Mouse (Mus musculus): ENCODE results near the gene Sod1. TPM values are rescaled to one million over a fixed set of nuclear protein-coding genes. Genes with fewer than 3 reads are reported as not detected.
A peak's percentile ranks its signal among the peaks of the same experiment; 100 is the strongest.

The Sod1 gene
- total and polyA plus RNA-seq, 2 experiments: 1,360 to 1,719 TPM

- Histone ChIP-seq H3K36me3 (ENCODE audit: control insufficient read depth, insufficient read depth, low read length) (no peaks in the 10 kb centered on the region), H3K9ac (ENCODE audit: low read depth, low read length) (no peak overlapping the region), H3K4me3 (ENCODE audit: insufficient read depth, low read depth, low read length) (no peak overlapping the region), H3K79me2 (ENCODE audit: control insufficient read depth, insufficient read depth, low read length) (no peaks in the 10 kb centered on the region), H3K27me3 (ENCODE audit: control insufficient read depth, insufficient read depth, low read length) (no peaks in the 10 kb centered on the region), H3K27ac (replicated peaks; ENCODE audit: insufficient read depth, low read depth, low read length) (no peak overlapping the region), H3K4me1 (ENCODE audit: control insufficient read depth, insufficient read depth, low read length) (no peaks in the 10 kb centered on the region)
- 70% methylated on average over 6 of the region's 6 CpGs for WGBS
- no peak for DNase-seq (ENCODE audit: extremely low read depth, low read depth, low spot score)
- TF ChIP-seq POLR2A (IDR thresholded peaks at IDR 0.05; ENCODE audit: extremely low read depth, insufficient read depth, low read length) (no peak), CTCF (IDR thresholded peaks at IDR 0.05; ENCODE audit: low read depth, low read length) (no peak)
Measured at GRCm38 (mm10) chr16:90180975-90181374, 39.6 kb upstream of the Sod1 start.

- 82% methylated on average over 8 of the region's 8 CpGs for WGBS
- no peak for TF ChIP-seq POLR2A (IDR thresholded peaks at IDR 0.05; ENCODE audit: extremely low read depth, insufficient read depth, low read length)
- TF ChIP-seq CTCF (IDR thresholded peaks at IDR 0.05; ENCODE audit: low read depth, low read length): no peak
- no peaks in the 10 kb centered on the region for H3K36me3 ChIP-seq (ENCODE audit: control insufficient read depth, insufficient read depth, low read length)
- no peak overlapping the region for H3K4me3 ChIP-seq (ENCODE audit: insufficient read depth, low read depth, low read length)
- H3K4me1 ChIP-seq (ENCODE audit: control insufficient read depth, insufficient read depth, low read length): no peaks in the 10 kb centered on the region
- H3K9ac ChIP-seq (ENCODE audit: low read depth, low read length): no peak overlapping the region
- H3K27me3 ChIP-seq (ENCODE audit: control insufficient read depth, insufficient read depth, low read length): no peaks in the 10 kb centered on the region
- no peak for DNase-seq (ENCODE audit: extremely low read depth, low read depth, low spot score)
- H3K27ac ChIP-seq (replicated peaks; ENCODE audit: insufficient read depth, low read depth, low read length): no peak overlapping the region
- H3K79me2 ChIP-seq (ENCODE audit: control insufficient read depth, insufficient read depth, low read length): no peaks in the 10 kb centered on the region
Measured at GRCm38 (mm10) chr16:90181673-90182072, 38.9 kb upstream of the Sod1 start.

GRCm38 (mm10) chr16:90184135-90184534 lies 36.4 kb upstream of the Sod1 start:
- H3K4me1 ChIP-seq (ENCODE audit: control insufficient read depth, insufficient read depth, low read length): peaks cover 3% of the 10 kb centered on the region
- TF ChIP-seq POLR2A (IDR thresholded peaks at IDR 0.05; ENCODE audit: extremely low read depth, insufficient read depth, low read length): no peak
- no peak for TF ChIP-seq CTCF (IDR thresholded peaks at IDR 0.05; ENCODE audit: low read depth, low read length)
- H3K27me3 ChIP-seq (ENCODE audit: control insufficient read depth, insufficient read depth, low read length): no peaks in the 10 kb centered on the region
- H3K27ac ChIP-seq (replicated peaks; ENCODE audit: insufficient read depth, low read depth, low read length): no peak overlapping the region
- no peaks in the 10 kb centered on the region for H3K36me3 ChIP-seq (ENCODE audit: control insufficient read depth, insufficient read depth, low read length)
- no peak overlapping the region for H3K9ac ChIP-seq (ENCODE audit: low read depth, low read length)
- no peak for DNase-seq (ENCODE audit: extremely low read depth, low read depth, low spot score)
- 72% methylated on average over 6 of the region's 6 CpGs for WGBS
- no peaks in the 10 kb centered on the region for H3K79me2 ChIP-seq (ENCODE audit: control insufficient read depth, insufficient read depth, low read length)
- H3K4me3 ChIP-seq (ENCODE audit: insufficient read depth, low read depth, low read length): no peak overlapping the region

- Histone ChIP-seq H3K4me1 (ENCODE audit: control insufficient read depth, insufficient read depth, low read length) (peaks cover 3% of the 10 kb centered on the region), H3K27me3 (ENCODE audit: control insufficient read depth, insufficient read depth, low read length) (no peaks in the 10 kb centered on the region), H3K36me3 (ENCODE audit: control insufficient read depth, insufficient read depth, low read length) (no peaks in the 10 kb centered on the region), H3K4me3 (ENCODE audit: insufficient read depth, low read depth, low read length) (no peak overlapping the region), H3K27ac (replicated peaks; ENCODE audit: insufficient read depth, low read depth, low read length) (no peak overlapping the region), H3K9ac (ENCODE audit: low read depth, low read length) (no peak overlapping the region), H3K79me2 (ENCODE audit: control insufficient read depth, insufficient read depth, low read length) (no peaks in the 10 kb centered on the region)
- TF ChIP-seq POLR2A (IDR thresholded peaks at IDR 0.05; ENCODE audit: extremely low read depth, insufficient read depth, low read length) (no peak), CTCF (IDR thresholded peaks at IDR 0.05; ENCODE audit: low read depth, low read length) (peak; percentile 89)
- DNase-seq (ENCODE audit: extremely low read depth, low read depth, low spot score): peak; percentile 50
- 46% methylated on average over 8 of the region's 8 CpGs for WGBS
Measured at GRCm38 (mm10) chr16:90185928-90186588, 34.5 kb upstream of the Sod1 start.

GRCm38 (mm10) chr16:90187453-90187852 lies 33.1 kb upstream of the Sod1 start:
- TF ChIP-seq CTCF (IDR thresholded peaks at IDR 0.05; ENCODE audit: low read depth, low read length) (peak; percentile 71), POLR2A (IDR thresholded peaks at IDR 0.05; ENCODE audit: extremely low read depth, insufficient read depth, low read length) (no peak)
- no peaks in the 10 kb centered on the region for H3K36me3 ChIP-seq (ENCODE audit: control insufficient read depth, insufficient read depth, low read length)
- H3K4me1 ChIP-seq (ENCODE audit: control insufficient read depth, insufficient read depth, low read length): peaks cover 9% of the 10 kb centered on the region
- no peak overlapping the region for H3K27ac ChIP-seq (replicated peaks; ENCODE audit: insufficient read depth, low read depth, low read length)
- H3K9ac ChIP-seq (ENCODE audit: low read depth, low read length): no peak overlapping the region
- no peaks in the 10 kb centered on the region for H3K27me3 ChIP-seq (ENCODE audit: control insufficient read depth, insufficient read depth, low read length)
- 2% methylated on average over 13 of the region's 13 CpGs for WGBS
- H3K4me3 ChIP-seq (ENCODE audit: insufficient read depth, low read depth, low read length): no peak overlapping the region
- DNase-seq (ENCODE audit: extremely low read depth, low read depth, low spot score): peak; percentile 76
- H3K79me2 ChIP-seq (ENCODE audit: control insufficient read depth, insufficient read depth, low read length): no peaks in the 10 kb centered on the region

- Histone ChIP-seq H3K27me3 (ENCODE audit: control insufficient read depth, insufficient read depth, low read length) (no peaks in the 10 kb centered on the region), H3K4me3 (ENCODE audit: insufficient read depth, low read depth, low read length) (no peak overlapping the region), H3K79me2 (ENCODE audit: control insufficient read depth, insufficient read depth, low read length) (no peaks in the 10 kb centered on the region), H3K4me1 (ENCODE audit: control insufficient read depth, insufficient read depth, low read length) (peaks cover 11% of the 10 kb centered on the region), H3K9ac (ENCODE audit: low read depth, low read length) (no peak overlapping the region), H3K27ac (replicated peaks; ENCODE audit: insufficient read depth, low read depth, low read length) (peak overlapping the region; percentile 21; the same call in 1 of the 2 replicates), H3K36me3 (ENCODE audit: control insufficient read depth, insufficient read depth, low read length) (no peaks in the 10 kb centered on the region)
- peak; percentile 87 for DNase-seq (ENCODE audit: extremely low read depth, low read depth, low spot score)
- TF ChIP-seq CTCF (IDR thresholded peaks at IDR 0.05; ENCODE audit: low read depth, low read length) (no peak), POLR2A (IDR thresholded peaks at IDR 0.05; ENCODE audit: extremely low read depth, insufficient read depth, low read length) (no peak)
- 35% methylated on average over 6 of the region's 6 CpGs for WGBS
Measured at GRCm38 (mm10) chr16:90191289-90191688, 29.3 kb upstream of the Sod1 start.

Data from liver, adult 2 months (tissue).